Mouse (Mus musculus): ENCODE data around the gene Snrpd2.
A peak's percentile ranks its signal among the peaks of the same experiment; 100 is the strongest.

GRCm38 (mm10) chr7:19194676-19195075 lies 45.2 kb downstream of the Snrpd2 start:
- peak; percentile 28; the same call in 1 of the 2 replicates for TF ChIP-seq CTCF (IDR thresholded peaks at IDR 0.05; ENCODE audit: insufficient read depth, low read length)
- TF ChIP-seq POLR2A (IDR thresholded peaks at IDR 0.05; ENCODE audit: borderline replicate concordance, extremely low read depth, low read depth, low read length): no peak

Measured in lung, adult 2 months (tissue).